Mouse (Mus musculus) liver, adult (tissue): ENCODE results near the gene Ccdc27.

Experiments used
- GATA4 ChIP-seq: IDR thresholded peaks from 2 replicates; pipeline ENCODE4 v1.6.1; 2014; ENCODE audit warnings: mild to moderate bottlenecking, low read length; ENCODE audit not compliant: insufficient replicate concordance

The Ccdc27 gene

DNA sequence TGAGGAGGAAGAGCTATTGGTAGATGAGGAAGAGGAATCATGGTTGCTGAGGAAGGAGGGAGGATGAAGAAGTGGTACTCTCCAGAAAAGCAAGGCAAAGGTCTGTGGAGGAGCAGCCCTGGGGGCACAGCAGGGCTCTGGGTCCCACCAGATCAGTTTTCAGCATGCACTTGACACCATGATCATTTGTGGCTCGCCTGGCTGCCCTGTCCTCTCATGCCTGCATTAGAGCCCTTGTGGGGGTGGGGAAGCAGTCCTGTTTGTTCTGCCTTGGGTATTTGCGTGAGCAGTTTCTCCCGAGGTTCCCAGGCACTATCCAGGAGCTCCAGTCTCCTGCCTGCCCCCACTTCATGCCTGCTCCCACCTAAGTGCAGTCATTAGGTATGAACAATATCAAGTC lies 5.4 kb downstream of the Ccdc27 start:
- TF ChIP-seq GATA4, result no peak

DNA sequence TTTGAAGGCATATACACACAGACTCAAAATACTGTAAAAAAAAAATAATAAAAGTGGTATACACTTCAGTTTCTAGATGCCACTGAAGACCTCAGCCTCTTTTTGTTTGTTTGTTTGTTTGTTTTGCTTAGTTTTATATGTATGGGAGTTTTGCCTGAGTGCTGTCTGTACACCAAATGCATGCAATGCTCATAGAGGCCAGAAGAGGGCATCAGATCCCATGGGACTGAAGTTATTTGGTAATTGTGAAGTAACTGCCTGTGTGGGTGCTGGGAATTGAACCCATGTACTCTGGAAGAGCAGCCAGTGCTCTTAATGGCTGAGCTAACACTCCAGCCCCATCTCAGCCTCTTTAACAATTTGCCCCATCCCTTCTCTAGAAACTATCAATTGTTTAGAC lies 13.8 kb downstream of the Ccdc27 start:
- no peak for TF ChIP-seq GATA4

DNA sequence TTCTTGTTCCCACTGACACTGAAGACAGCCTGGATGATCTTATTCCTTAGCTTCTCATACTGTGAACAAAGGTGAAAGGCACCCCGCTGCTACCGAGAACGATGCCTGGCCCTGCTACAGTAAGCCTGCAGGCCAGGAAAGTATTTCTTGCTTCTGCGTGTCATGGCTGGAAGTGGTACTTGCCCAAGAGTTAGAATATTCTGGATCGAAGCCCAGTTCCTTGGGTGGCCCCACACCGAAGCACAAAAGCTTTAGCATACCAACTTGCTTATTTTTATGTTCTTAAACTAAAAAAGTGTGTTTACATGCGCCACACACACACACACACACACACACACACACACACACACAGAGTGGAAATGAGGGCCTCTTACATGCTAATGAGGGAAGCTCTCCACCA lies 14.4 kb downstream of the Ccdc27 start:
- TF ChIP-seq GATA4, result no peak

DNA sequence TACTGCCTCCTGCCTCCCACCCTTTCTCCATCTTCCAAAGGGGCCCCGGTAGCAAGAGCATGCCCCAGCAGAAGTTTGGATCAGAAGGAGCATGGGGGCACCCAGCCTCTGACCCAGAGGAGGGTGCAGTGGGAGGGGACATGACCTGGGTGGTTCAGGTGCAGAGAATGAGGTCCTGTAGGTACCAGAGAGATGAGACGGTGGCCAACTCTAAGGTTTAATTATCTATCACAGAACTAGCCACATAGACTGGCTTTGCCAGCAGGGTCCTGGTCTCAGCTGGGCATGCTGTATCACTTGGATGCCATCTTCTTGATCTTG lies 16.1 kb downstream of the Ccdc27 start:
- no peak for TF ChIP-seq GATA4

DNA sequence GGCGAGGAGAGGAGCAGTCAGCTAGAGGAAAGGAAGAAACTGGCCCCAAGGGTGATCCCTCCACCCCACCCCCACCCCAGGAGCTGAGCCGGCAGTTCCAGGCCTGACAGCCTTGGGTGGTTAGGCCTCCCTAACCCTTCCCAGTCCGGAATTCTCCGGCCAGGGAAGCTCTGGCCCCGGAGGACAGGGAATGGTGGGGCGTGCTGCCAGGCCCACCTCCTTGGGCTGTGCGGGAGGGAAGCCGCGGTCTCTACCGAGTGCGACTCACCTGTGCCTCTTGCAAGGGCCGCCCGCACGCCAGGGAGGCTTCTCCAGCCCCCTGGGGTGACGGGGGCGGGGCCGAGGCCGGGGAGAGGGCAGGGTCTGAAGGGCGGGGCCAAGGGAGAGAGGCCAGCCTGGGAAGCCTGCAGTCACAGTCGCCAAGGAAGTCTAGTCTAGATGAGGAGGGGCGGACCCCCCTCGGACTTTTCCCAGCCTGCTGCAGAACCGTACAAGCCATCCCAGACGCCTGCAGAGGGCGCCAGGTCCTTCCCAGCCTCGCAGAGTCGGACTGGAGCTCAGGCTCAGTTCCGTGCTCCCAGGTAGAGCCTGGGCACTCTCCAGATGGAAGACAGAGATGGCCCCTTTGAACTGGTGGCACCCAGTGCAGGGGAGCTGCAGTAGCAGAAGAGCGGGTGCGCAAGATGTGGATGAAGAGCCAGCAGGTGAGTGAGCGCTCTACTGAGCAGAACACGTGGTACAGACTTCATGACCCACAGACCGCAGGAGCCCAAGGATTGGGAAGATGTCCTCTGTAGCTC lies 16.6 kb downstream of the Ccdc27 start, which contains the start of gene Smim1:
Gene Smim1, minus strand, starts transcription at position 590 of the 800 bp plus-strand sequence.
- TF ChIP-seq GATA4, result no peak

DNA sequence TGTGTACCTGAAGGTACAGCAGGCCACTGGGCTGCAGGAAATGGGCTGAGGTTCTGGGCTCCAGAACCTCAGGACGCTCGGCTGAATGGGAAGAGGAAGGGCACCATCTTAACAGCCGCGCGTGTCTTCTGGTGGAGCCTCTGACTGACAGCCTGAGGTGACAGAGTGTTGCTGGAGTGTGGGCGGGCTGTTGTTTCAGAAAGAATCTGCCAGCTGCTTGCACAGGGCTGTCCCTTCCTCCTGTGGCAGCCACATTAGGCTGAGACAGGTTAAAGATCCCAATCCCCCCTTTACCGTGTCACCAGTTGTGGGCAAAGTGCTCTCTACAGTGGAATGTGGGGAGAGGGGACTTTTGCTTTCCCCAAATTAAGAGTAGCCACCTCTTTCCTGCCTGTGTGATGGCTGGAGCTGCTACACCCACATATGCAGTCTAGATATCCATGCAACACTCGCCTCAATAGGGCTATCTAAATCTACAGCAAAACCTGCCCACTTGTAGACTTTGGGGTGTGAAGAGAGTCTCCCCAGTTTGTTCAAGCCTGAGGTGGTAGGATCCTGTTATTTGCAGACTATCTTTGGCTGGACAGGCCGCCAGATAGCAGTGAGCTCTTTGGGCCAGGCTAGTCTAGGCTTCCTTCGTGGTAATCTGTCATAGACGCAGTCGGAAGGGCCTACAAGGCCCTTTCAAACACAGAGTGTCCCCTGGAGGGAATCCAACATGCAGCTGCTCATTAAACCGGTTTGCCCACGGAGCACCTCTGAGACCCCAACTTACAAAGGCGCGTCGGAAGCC lies 17.6 kb downstream of the Ccdc27 start:
- no peak for TF ChIP-seq GATA4

DNA sequence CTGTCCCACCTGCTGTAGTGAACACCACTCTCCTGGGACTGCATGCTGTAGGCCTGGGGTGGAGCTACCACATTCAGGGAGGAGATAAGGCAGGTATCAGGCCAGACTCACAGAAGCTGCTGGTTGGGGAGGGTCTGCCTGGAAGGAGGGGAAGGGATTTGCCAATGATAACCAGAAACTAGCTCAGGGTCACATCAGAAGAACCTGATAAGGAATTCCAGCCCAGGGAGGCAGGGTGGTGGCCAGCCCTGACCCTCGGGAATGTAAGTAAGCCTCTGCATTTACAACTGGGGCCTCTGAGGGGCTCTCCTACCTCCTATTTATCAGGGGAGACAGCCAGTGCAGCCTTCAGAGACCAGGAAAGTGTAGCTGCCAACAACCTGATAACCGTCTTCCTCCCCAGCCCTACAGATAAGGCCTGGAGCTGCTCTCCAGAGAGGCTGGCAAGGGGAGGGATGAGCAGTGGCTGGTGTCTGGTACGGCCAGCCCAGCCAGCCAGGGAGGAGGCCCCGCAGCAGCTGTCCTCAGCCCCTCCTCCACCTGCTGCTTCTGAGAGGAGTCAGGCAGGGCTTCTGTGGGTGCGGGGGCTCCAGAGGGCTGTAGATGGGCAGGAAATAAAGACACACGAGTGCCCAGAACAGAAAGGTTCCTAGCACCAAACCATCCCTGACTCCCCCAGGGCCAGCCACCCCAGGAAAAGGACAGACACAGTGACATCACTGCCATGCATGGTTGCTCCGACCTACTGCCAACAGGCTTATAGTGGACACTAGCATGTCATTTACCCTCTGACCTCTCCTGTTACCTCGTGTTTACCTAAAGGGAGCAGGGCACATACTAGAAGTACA lies 18.5 kb downstream of the Ccdc27 start:
- peak; percentile 9; the same call in 1 of the 2 replicates for TF ChIP-seq GATA4

DNA sequence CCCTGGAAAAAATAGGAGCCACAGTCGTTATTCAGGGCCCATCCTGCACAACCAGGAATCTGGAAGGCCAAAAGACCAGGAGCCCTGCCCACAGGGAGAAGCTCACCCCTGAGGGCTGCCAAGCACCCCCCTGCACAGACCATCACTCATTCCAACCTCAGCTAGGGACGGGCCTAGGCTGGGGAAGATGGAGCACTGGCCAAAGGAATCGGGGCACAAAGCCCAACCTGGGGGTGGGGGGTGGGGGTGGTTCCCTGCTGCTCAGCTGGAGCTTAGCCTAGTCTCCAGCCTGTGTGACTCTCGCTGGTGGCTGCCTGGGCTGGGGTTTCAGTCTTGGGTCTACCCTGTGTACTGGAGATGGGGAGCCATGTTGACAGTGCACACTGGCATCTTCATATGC lies 19.6 kb downstream of the Ccdc27 start:
- no peak for TF ChIP-seq GATA4

DNA sequence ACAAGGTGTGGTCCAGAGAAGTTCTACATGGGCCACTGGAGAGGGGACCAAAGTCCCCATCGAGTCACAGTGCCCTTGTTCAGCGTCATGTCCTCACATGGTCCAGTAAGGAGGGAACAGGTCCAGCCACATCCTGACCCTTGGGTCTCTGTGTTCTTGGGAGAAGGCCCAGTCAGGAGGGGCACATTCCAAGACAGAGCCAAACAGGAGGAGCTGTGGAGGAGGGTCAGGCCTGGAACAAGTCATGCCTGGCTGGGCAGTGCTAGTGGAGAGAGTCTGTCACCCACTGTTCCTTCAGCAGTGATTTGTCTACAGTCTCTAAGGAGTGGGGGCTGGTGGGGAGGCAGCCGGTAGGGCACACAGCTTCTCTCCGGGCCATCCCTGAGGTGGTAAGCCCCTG lies 20.1 kb downstream of the Ccdc27 start:
- TF ChIP-seq GATA4, result no peak

DNA sequence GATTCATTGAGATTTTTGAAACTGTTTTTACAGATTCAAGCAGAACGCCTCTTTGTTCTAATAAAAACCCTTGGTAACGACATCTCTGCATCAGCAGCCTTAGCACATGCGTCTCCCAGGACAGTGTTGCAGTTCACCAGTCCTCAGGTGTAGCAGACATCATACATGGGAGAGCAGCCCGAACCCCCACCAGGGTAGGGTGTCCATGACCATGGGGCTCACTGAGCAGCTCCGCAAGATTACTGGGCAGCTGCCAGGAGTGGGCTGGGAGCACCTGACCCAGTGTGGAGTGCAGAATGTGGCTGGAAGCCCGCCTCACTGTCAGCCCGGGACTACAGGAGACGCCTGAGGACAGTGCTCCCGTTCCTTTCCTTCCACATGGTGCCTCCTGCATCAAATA lies 21.0 kb downstream of the Ccdc27 start:
- TF ChIP-seq GATA4, result no peak

DNA sequence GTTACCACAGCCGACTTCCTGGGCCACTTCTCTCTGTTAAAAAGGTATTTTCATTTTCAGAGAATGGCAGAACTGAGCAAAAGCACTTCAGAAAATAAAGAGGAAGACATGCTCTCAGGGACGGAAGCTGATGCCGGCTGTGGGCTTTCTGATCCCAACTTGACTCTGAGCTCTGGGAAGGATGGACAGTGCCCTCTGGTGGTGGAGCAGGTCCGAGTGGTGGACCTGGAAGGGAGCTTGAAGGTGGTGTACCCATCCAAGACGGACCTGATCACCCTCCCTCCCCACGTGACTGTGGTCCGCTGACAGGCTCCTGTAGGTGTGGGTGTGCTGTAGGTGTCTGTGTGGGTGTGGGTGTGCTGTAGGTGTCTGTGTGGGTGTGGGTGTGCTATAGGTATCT lies 22.9 kb downstream of the Ccdc27 start:
- TF ChIP-seq GATA4, result no peak

DNA sequence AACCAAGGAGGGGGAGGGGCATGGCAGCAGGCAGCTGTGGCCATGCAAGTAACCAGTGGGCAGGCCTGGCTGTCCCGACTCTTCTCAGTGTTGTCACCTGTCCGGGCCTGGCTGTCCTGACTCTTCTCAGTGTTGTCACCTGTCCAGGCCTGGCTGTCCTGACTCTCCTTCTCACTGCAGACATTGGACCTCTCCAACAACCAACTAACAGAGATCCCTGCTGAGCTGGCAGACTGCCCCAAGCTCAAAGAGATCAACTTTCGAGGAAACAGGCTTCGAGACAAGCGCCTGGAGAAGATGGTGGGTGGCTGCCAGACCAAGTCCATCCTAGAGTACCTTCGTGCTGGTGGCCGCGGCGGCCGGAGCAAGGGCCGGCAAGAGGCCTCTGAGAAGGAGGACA lies 27.0 kb downstream of the Ccdc27 start:
- no peak for TF ChIP-seq GATA4

DNA sequence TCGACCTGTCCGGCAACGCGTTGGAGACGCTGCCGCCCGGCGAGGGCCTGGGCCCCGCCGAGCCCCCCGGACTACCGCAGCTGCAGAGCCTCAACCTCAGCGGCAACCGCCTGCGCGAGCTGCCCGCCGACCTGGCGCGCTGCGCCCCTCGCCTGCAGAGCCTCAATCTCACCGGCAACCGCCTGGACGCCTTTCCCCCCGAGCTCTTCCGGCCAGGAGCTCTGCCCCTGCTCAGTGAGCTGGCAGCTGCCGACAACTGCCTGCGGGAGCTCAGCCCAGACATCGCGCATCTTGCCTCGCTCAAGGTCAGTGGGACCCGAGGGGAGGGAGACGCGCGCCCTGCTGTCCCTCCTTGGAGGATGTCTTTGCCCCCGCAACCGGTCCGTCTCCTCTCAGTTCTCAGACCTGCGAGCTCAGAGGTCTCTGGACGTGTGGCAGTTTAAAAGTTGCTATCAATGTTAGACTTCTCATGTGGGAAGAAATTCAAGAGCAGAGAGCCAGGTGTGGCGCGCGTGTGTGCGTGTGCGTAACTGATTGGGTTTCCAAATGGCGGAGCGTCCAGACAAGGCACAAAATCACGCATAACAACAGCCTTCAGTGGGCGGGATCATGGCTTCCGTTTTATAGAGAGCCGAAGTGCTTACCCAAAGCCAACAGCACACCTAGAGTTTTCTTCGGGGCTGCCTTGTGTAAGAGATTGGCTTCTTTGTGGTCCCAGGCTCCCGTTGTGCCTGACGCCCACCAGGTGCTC lies 30.2 kb downstream of the Ccdc27 start:
- no peak for TF ChIP-seq GATA4

DNA sequence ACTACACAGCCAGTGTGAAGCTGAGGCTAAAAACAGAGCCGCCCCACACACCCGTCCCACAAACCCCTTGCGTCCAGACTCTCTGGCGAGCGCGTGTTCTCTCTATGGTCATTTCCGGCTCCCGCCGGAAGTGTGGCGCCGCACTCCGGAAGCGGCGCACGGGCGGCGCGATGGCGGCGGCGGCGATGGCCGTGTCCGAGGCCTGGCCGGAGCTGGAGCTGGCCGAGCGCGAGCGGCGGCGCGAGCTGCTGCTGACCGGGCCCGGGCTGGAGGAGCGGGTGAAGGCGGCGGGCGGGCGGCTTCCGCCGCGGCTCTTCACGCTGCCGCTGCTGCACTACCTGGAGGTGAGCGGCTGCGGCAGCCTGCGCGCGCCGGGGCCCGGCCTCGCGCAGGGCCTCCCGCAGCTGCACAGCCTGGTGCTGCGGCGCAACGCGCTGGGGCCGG lies 30.8 kb downstream of the Ccdc27 start, which contains the start of gene Lrrc47:
Gene Lrrc47, plus strand, starts transcription at position 86 of the 444 bp plus-strand sequence.
- peak; percentile 14; the same call in 1 of the 2 replicates for TF ChIP-seq GATA4
